Mouse (Mus musculus): ENCODE measurements at regions not wholly inside any gene's neighbourhood (a gene's known extent, or its start where the extent isn't known, plus 50 kb on each side); places are given as distances from the start of the nearest gene placed in this dataset.

- Histone ChIP-seq H3K4me1 (ENCODE audit: insufficient read depth, low read length) (no peaks in the 10 kb centered on the region), H3K36me3 (ENCODE audit: insufficient read depth, low read length) (no peaks in the 10 kb centered on the region), H3K27ac (no peak overlapping the region), H3K4me2 (ENCODE audit: low read depth, low read length) (no peak overlapping the region), H3K9ac (replicated peaks; ENCODE audit: low read length) (no peak overlapping the region), H3K27me3 (ENCODE audit: insufficient read depth, low read length) (no peaks in the 10 kb centered on the region), H3K4me3 (ENCODE audit: low read length) (no peak overlapping the region), H3K9me3 (ENCODE audit: low read length) (no peaks in the 10 kb centered on the region)
- no peak for DNase-seq (ENCODE audit: low spot score)
- ATAC-seq = no peak
- 41% methylated on average over 8 of the region's 8 CpGs for WGBS
- TF ChIP-seq CTCF (IDR thresholded peaks at IDR 0.05; ENCODE audit: low read depth) = no peak
Measured at GRCm38 (mm10) chr4:27949970-27950717, 862.8 kb upstream of the Epha7 start.

GRCm38 (mm10) chr4:27965046-27965681 lies 847.8 kb upstream of the Epha7 start:
- DNase-seq (ENCODE audit: low spot score) (peak; percentile 74), ATAC-seq (0 out of 2 replicates have a peak, but pooled peaks have one; percentile 61)
- Histone ChIP-seq H3K9me3 (ENCODE audit: low read length) (no peaks in the 10 kb centered on the region), H3K27ac (no peak overlapping the region), H3K27me3 (ENCODE audit: insufficient read depth, low read length) (no peaks in the 10 kb centered on the region), H3K36me3 (ENCODE audit: insufficient read depth, low read length) (no peaks in the 10 kb centered on the region), H3K4me2 (ENCODE audit: low read depth, low read length) (peak overlapping the region; percentile 23; the same call in 1 of the 2 replicates), H3K4me1 (ENCODE audit: insufficient read depth, low read length) (no peaks in the 10 kb centered on the region), H3K4me3 (ENCODE audit: low read length) (no peak overlapping the region), H3K9ac (replicated peaks; ENCODE audit: low read length) (no peak overlapping the region)
- TF ChIP-seq CTCF (IDR thresholded peaks at IDR 0.05; ENCODE audit: low read depth) = peak; percentile 65
- WGBS = 16% methylated on average over 7 of the region's 7 CpGs

- H3K27me3 ChIP-seq (ENCODE audit: insufficient read depth, low read length) = no peaks in the 10 kb centered on the region; the same call in 1 of the 2 replicates
- H3K9ac ChIP-seq (replicated peaks; ENCODE audit: low read length) = no peak overlapping the region
- no peak overlapping the region for H3K27ac ChIP-seq
- H3K4me1 ChIP-seq (ENCODE audit: insufficient read depth, low read length) = no peaks in the 10 kb centered on the region
- no peaks in the 10 kb centered on the region for H3K36me3 ChIP-seq (ENCODE audit: insufficient read depth, low read length)
- ATAC-seq = no peak
- H3K9me3 ChIP-seq (ENCODE audit: low read length) = no peaks in the 10 kb centered on the region
- TF ChIP-seq CTCF (IDR thresholded peaks at IDR 0.05; ENCODE audit: low read depth) = peak; percentile 15; the same call in 1 of the 2 replicates
- H3K4me3 ChIP-seq (ENCODE audit: low read length) = no peak overlapping the region
- H3K4me2 ChIP-seq (ENCODE audit: low read depth, low read length) = no peak overlapping the region
- 21% methylated on average over 5 of the region's 5 CpGs for WGBS
- DNase-seq (ENCODE audit: low spot score) = no peak
Measured at GRCm38 (mm10) chr4:27970569-27970968, 842.4 kb upstream of the Epha7 start.

- ATAC-seq (no peak), DNase-seq (ENCODE audit: low spot score) (no peak)
- Histone ChIP-seq H3K27ac (no peak overlapping the region), H3K4me3 (ENCODE audit: low read length) (no peak overlapping the region), H3K36me3 (ENCODE audit: insufficient read depth, low read length) (no peaks in the 10 kb centered on the region), H3K4me2 (ENCODE audit: low read depth, low read length) (no peak overlapping the region), H3K27me3 (ENCODE audit: insufficient read depth, low read length) (no peaks in the 10 kb centered on the region), H3K9ac (replicated peaks; ENCODE audit: low read length) (no peak overlapping the region), H3K4me1 (ENCODE audit: insufficient read depth, low read length) (no peaks in the 10 kb centered on the region), H3K9me3 (ENCODE audit: low read length) (no peaks in the 10 kb centered on the region)
- WGBS = 39% methylated on average over 4 of the region's 4 CpGs
- no peak for TF ChIP-seq CTCF (IDR thresholded peaks at IDR 0.05; ENCODE audit: low read depth)
Measured at GRCm38 (mm10) chr4:27979210-27979771, 833.6 kb upstream of the Epha7 start.

GRCm38 (mm10) chr4:27979781-27980180 lies 833.1 kb upstream of the Epha7 start:
- 64% methylated on average over 10 of the region's 10 CpGs for WGBS
- Histone ChIP-seq H3K4me3 (ENCODE audit: low read length) (no peak overlapping the region), H3K27me3 (ENCODE audit: insufficient read depth, low read length) (no peaks in the 10 kb centered on the region), H3K9ac (replicated peaks; ENCODE audit: low read length) (no peak overlapping the region), H3K36me3 (ENCODE audit: insufficient read depth, low read length) (no peaks in the 10 kb centered on the region), H3K27ac (no peak overlapping the region), H3K4me2 (ENCODE audit: low read depth, low read length) (no peak overlapping the region), H3K9me3 (ENCODE audit: low read length) (no peaks in the 10 kb centered on the region), H3K4me1 (ENCODE audit: insufficient read depth, low read length) (no peaks in the 10 kb centered on the region)
- TF ChIP-seq CTCF (IDR thresholded peaks at IDR 0.05; ENCODE audit: low read depth) = no peak
- no peak for ATAC-seq
- no peak for DNase-seq (ENCODE audit: low spot score)

- H3K4me1 ChIP-seq (ENCODE audit: insufficient read depth, low read length) = no peaks in the 10 kb centered on the region
- H3K27me3 ChIP-seq (ENCODE audit: insufficient read depth, low read length) = no peaks in the 10 kb centered on the region
- H3K9me3 ChIP-seq (ENCODE audit: low read length) = no peaks in the 10 kb centered on the region
- ATAC-seq (no peak), DNase-seq (ENCODE audit: low spot score) (no peak)
- H3K4me3 ChIP-seq (ENCODE audit: low read length) = no peak overlapping the region
- no peaks in the 10 kb centered on the region for H3K36me3 ChIP-seq (ENCODE audit: insufficient read depth, low read length)
- TF ChIP-seq CTCF (IDR thresholded peaks at IDR 0.05; ENCODE audit: low read depth) = no peak
- no peak overlapping the region for H3K9ac ChIP-seq (replicated peaks; ENCODE audit: low read length)
- 70% methylated on average over 3 of the region's 3 CpGs for WGBS
- no peak overlapping the region for H3K4me2 ChIP-seq (ENCODE audit: low read depth, low read length)
- H3K27ac ChIP-seq = no peak overlapping the region
Measured at GRCm38 (mm10) chr4:27981309-27981708, 831.6 kb upstream of the Epha7 start.

All from hindbrain, postnatal 0 days (tissue).